Mouse (Mus musculus) ovary, adult 2 months (tissue): Measurements from ENCODE around the gene Cst13. TPM values are rescaled to one million over a fixed set of nuclear protein-coding genes. Genes with fewer than 3 reads are reported as not detected.

Experiments used
- polyA plus RNA-seq: library from polyadenylated mRNA; depleted of rRNA; stranded (reverse); fragments of >200 nt; gene quantifications from 2 replicates; pipeline ENCODE4 v1.2.3, GENCODE M21; 2012; rRNA removed

The Cst13 gene
- not detected in 2 replicates for polyA plus RNA-seq

GRCm38 (mm10) chr2:148819909-148820308 is at the start of gene Cst13:
Cst13 (plus strand) TSS chr2:148820081.

GRCm38 (mm10) chr2:148771397-148771796 is 48.5 kb upstream of the Cst13 start, which contains the start of gene Cst11:
Cst11 (minus strand) TSS chr2:148771497.

GRCm38 (mm10) chr2:148781709-148782108 is 38.2 kb upstream of the Cst13 start, which contains the start of gene 8030411F24Rik:
8030411F24Rik (plus strand) TSS chr2:148782009.

GRCm38 (mm10) chr2:148789142-148789541 is 30.7 kb upstream of the Cst13 start, which contains the start of gene Cst12:
Cst12 (plus strand) TSS chr2:148789361.

GRCm38 (mm10) chr2:148798485-148798884 is 21.4 kb upstream of the Cst13 start, which contains the start of gene Cst8:
Cst8 (plus strand) TSS chr2:148798785.

GRCm38 (mm10) chr2:148834912-148835311 is 15.0 kb downstream of the Cst13 start, which contains the start of gene Cst9:
Cst9 (plus strand) TSS chr2:148835147.

GRCm38 (mm10) chr2:148864966-148865365 is 45.1 kb downstream of the Cst13 start, which contains the start of gene 9230104L09Rik:
9230104L09Rik (minus strand) TSS chr2:148865038.

GRCm38 (mm10) chr2:148875335-148875811 is 55.5 kb downstream of the Cst13 start, which contains the start of gene Cst3:
Cst3 (minus strand) TSS chr2:148875692.

Other genes with a start within 250 kb of the Cst13 start
- 25.0 and 31.6 TPM in 2 replicates for gene Nxt1, start 147.5 kb upstream of the Cst13 start, polyA plus RNA-seq
- 17.9 and 22.8 TPM in 2 replicates for gene Gzf1, start 139.1 kb upstream of the Cst13 start, polyA plus RNA-seq
- 0.71 and 1.1 TPM in 2 replicates for gene Napb, start 87.6 kb upstream of the Cst13 start, polyA plus RNA-seq
- gene Cstl1, start 69.7 kb upstream of the Cst13 start, polyA plus RNA-seq, result not detected in 2 replicates
- gene Cst11, start 48.6 kb upstream of the Cst13 start, polyA plus RNA-seq, result not detected in 2 replicates
- not detected in 2 replicates for gene 8030411F24Rik, start 38.1 kb upstream of the Cst13 start, polyA plus RNA-seq
- 1.4 and 2.5 TPM in 2 replicates for gene Cst12, start 30.7 kb upstream of the Cst13 start, polyA plus RNA-seq
- 4.9 and 10.0 TPM in 2 replicates for gene Cst8, start 21.3 kb upstream of the Cst13 start, polyA plus RNA-seq
- gene Cst9, start 15.1 kb downstream of the Cst13 start, polyA plus RNA-seq, result not detected in 2 replicates
- 0.68 and 0.75 TPM in 2 replicates for gene 9230104L09Rik, start 45.0 kb downstream of the Cst13 start, polyA plus RNA-seq
- 849 and 1,124 TPM in 2 replicates for gene Cst3, start 55.6 kb downstream of the Cst13 start, polyA plus RNA-seq
- not detected in 2 replicates for gene Gm1330, start 183.2 kb downstream of the Cst13 start, polyA plus RNA-seq
- gene Gm10750, start 197.2 kb downstream of the Cst13 start, polyA plus RNA-seq, result not detected in 2 replicates